Mouse (Mus musculus) cerebellum, adult 18-20 months (tissue): Measurements from ENCODE around the gene Gramd1b.

Experiments
- DNase-seq, 2 experiments: peaks; one replicate each; pipeline ENCODE4 v3.0.0; 2021

Gramd1b gene

DNA sequence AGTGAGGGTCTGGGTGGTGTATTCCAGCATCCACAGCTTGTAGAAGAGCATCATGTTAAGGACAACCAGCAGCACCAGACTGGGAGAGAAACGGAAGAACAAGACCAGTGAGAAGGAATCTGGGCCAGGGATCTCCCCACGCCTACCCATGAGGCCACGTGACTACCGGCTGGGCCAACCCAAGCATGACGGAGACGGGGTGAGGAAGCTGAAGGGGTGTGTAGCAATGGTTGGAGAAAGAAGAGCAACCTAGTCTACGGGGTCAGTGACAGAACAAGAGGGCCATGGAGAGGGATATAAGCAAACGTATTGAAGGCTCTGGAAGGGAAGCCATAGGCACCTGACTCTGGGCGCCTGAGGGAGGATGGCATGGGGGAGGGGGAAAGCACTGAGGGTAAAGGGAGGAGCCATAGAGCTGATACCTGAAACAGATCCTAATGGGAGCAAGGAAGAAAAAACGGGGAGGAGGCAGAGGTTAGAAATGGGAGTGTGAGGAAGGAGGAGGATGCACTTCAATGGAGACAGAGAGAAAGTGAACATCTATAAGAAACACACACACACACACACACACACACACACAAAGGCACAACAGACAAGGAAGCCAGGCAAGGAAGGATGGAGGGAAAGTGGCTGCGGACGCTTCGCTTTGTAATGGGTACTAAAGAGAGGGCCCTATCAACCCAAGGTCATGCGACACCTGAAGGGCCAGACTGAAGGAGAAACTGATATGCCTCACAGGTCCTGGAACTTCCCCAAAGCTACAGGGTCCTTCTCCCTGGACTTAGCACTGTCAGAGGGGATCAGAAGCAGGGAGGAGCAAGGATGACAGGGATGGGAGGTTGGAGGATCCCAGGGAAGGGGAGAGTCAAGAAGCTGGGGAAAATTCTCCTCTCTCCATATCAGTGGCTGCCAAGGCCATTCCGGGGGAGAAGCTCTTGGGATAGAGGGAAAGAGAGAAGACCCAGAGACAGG, 230.9 kb downstream of the Gramd1b start:
- no peak for DNase-seq

DNA sequence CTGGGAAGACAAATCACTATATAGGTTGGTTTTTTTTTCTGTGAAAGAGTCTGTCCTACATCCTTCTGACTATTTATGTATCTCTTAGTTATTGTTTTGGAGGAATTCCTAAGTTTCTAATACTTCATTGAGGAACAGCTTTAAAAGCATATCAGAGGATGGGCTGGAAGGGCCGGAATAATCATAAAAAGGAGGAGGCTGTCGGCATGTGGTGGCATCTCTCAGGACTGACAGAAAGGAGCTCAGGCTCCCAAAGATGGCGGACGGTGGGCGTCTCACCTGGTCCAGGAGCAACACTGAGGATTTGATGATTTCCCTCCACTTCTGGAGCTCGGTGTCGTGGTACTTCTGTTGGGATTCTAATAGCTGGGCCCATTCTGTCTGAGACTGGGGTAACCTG, 231.9 kb downstream of the Gramd1b start:
- no peak for DNase-seq

DNA sequence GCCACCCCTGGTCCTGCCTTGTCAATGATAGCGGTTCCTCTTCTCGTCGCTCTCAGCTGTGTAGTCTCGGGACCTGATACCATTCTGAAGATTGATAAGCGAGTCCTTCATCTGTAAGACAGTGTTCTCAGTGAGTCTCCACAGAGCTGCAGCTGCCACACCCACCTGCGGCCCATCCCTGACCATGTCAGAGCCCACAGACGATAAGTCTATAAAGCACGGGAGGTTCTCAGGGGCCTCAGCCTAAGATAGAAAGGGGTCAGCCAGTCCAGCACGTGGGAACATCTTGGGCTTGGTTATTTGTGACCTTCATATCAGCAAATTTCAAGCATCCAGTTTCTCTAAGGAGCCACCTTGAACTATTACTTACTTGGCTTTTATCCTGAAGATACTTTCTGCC, 233.2 kb downstream of the Gramd1b start:
- no peak for DNase-seq

DNA sequence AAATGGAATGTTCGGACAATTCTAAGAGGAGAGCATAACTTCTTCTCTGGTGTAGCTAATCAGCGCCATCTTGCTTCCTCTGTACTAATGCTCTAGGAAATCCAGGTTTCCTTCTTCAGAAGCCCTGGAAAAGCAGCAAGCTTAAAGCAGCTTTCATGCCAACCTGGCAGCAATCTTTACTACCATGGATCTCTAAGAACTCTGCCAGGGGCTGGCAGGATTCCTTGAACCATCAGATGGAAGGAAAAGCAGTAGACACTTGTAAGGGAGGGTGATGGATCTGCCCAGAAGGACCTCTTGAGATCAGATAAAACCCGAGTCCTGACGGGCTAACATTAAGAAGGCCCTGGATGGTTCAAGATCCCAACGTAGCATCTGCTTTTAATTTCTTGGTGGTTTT, 234.9 kb downstream of the Gramd1b start:
- peak; percentile 64 to 68 for DNase-seq

DNA sequence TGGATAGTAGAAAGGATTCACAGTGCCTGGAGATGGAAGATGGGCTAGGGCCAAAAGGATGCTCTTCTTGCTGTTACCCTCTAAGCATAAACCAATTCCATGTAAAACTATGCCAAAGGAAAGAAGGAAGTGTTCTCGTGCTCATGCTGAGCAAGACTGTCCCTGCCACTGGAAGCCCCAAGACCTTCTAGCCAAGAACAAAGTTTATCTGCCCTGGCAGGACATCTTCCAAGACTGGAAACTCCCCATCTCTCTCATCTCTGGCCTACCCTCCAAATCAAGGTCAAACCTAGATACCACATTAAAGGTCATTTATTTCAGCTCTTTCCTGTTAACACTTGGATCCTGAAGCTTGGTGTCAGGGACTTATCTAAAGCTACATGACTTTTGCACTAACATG, 236.3 kb downstream of the Gramd1b start:
- no peak for DNase-seq

DNA sequence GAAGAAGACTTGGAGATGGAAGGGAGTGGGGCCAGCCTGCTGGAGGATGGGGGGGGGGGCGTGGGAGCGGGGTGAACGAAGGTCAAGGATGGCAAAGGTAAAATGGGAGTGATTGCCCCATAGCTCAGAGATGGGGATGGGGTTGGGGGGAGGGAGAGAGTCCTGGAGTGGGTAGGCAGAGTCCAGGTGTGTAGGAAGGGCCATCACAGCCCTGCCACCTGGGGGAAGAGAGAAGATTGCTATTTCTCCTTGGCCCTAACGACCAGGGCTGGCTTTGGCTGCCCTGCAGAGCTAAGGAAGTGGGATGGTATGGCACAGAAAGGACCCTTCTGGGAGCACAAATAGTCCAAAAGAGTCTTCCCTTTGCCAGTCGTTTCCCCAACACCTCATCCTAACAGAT, 237.0 kb downstream of the Gramd1b start:
- DNase-seq, result no peak

DNA sequence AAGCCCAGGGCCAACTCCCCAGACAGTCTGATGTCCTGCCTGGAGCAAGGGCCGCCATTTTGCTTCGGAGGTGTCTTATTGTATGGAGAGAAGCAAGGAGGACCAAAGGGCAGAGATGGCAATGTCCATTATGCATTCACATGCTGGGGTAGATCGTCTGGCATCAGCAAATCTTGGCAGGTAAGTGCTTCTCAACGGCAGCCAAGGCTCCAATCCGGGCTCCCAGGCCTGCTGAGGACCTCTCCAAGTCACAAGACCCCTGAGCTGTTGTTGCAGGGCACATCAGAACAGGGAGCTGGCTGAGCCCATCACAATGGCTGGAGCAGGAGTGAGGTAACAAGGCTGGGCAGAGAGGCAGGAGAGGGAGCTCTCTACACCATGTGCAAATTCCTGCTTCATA, 237.4 kb downstream of the Gramd1b start:
- no peak for DNase-seq

DNA sequence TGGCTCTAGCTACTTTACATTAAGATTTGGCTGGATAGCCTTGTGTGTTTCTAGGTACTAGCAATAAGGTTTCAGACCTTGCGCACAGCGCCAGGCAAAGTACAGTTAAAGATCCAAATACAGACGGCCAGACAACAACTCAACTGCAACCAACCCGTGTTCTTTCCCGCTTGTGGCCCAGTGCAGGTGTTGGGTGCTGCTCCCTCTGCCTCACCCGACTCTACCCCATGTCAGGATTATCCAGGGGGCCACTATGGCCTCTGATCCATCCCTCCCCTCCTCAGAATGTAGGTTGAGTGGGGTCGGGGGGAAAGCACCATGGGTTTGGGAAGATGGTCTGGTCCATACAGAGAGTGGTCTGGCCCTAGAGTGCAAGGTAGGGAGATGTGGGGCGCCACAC, 237.9 kb downstream of the Gramd1b start:
- DNase-seq, result no peak

DNA sequence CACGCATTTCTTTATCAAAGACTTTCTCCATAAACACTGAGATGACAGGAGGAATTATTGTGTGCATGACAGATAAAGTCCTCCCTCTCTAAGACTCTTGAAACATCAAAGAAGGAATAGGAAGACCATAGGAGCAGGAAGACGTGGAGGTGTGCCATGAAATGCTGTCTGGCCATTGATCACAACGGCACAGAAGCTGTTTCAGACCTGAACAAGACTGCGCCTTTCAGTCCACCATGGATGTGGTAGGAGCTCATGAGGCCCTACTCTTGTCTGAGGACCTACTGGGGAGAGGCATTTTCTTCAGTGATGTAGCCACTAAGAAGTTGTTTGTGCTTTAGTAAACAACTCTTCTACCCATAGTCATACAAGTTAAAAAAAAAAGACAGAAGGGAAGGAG, 238.7 kb downstream of the Gramd1b start:
- DNase-seq, result no peak

DNA sequence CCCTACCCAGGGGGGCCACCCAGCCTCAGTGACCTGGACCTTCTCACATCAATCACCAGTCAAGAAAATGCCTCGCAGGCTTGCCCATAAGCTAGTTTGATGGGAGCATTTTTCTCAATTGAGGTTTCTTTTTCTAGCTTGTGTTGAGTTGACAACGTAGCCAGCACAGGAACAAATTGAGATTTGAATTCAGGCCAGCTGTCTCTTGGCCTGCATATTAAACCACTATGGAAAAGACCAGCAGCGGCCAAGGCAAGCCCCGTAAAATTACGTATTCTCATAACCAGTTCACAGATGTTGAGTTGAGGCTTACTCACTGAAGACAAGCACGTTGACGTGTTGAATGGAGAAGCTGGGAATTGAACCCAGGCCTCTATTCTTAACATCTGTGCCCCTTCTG, 248.2 kb downstream of the Gramd1b start:
- no peak for DNase-seq

DNA sequence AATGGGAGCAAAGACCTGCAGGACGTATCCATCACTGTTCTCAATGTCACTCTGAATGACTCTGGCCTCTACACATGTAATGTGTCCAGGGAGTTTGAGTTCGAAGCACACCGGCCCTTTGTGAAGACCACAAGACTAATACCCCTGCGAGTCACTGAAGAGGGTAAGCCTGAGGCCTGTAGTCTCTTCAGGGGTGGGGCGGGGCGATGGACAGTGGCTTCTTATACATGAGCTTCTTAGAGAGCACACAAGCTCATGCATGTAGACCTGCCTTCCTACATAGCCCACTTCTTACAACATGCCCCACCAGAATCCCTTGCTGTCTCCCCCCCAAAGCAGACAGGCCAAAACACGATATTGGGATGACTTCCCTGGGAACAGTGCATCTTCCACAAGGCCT, 251.7 kb downstream of the Gramd1b start:
- DNase-seq, result no peak

DNA sequence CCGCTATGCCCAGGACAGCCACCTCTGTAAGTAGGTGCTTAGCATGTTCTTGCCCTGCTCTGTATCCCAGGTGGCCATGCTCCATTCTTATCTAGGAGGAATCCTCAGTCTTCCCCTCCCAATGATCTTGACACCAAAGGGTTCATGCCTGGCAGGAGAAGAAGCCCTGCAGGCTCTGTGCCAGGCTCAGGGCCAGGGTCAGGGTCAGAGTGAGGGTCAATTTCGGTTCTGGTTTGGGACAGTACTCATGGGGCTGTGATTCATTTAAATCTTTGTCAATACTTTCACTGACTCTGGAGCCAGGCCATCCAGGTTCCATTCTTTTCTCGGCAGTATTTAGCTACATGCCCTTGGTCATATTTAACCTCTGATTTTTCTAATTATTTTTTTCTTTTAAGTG, 253.5 kb downstream of the Gramd1b start:
- DNase-seq, result no peak

DNA sequence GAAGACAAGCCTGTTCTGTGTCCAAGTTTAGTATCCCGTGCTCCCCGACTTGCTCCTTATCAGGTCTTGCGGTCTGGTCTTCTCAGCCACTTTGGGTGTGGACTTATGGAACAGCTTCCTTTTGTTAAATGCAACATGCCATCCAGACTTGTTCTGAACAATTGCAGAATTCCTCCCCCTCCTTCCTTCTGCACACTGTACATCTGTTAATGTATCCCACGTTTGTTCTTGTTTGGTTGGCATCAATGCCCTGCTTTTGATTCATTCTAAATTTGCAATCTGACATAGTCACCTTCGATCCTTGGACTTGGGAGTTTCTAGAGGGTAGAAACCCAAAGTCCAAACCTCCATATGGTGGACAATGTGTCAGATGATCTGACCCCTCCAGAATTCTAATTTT, 255.3 kb downstream of the Gramd1b start:
- DNase-seq, result no peak

DNA sequence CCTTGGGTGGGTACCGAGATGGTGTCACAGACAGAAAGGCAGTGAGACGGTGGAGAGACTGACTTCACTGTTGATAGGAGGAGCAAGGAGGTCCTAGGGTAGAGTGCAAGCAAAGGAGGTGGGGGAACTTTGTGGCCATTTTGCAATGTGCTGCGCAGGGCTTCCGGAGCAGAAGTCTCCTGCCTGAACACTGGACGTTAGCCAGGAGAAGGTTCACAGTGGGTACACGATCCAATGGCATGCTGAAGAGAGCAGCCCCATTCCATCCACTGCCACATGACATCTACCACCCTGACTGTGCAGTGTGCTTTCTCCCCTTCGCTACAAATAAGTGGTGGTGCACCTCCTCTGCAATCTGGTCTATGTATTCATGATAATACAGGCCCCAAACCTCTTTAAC, 258.4 kb downstream of the Gramd1b start:
- DNase-seq, result no peak

DNA sequence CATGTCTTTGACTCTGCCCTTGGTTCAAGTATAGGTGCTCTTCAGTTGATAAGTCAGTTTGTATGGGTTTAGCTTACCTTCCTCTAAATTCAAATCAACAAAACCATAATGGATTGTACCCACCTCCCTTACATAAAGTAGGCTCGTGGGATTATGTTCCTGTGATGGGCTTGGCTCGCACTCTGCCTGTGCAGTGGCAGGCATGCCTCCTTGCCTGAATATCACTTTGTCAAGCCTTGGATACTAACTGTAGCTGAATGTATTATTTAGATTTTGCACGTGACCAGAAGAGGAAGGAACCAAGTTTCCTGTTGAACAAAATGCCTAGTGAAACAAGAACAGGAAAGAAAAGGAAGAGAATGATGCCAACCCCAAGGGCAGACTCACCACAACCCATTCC, 260.1 kb downstream of the Gramd1b start:
- DNase-seq, result no peak

DNA sequence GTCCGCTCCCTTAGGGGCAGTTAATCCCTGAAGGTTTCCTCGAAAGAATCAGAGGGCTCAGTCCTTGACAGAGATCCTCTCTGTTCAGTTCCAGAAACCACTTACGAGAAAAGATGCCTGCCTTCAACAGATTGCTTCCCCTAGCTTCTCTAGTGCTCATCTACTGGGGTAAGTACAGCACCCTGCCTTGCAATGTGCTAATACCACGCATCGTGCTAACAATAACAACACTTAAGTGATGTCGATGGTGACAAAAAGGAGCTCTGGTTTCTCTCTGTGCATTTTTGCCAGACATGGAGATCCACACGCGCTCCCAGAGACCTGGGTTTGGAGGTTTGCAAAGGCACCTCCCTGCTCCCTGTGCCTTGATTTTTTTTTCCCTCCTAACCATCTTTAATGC, 261.3 kb downstream of the Gramd1b start:
- no peak for DNase-seq

DNA sequence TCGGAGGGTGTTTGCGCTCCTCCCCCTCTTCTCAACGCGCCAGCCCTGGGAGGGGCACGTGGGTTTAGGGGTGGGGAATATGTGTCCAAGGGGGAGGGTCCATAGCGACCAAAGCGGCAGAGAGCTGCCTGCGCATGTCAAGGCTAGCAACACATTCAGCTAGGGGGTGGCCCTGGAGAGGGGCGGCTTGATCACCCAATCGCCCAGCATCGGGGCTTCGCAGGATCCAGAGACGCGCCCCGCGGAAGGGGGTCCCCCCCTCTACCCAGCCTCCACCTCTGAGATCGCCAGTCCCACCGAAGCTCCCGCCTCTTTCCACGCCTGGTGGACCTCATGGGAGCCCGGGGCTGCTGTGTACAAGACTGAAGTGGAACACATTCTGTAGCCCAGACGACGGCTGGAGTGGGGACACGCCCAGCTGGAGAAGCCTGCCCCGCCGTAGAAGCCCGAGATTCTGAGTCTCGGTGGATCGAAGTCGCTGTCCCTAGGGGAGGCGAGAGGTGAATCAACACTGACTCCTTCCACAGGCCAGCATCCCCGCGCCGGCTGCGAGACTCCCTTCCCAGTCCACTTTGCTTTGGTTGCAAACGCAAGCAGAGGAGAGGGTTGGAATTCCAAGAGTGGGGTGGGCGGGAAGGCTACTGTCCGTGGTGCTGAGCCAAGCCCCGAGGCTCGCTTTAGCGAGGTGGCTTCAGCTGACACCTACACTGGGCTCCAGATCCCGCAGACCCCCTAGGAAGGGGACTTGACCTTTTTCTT, 261.9 kb downstream of the Gramd1b start, which contains the start of gene Scn3b:
TSS of gene Scn3b (plus strand) at position 115 of the 759 bp plus-strand sequence.
- peak in 1 of 2 experiments; percentile 11 for DNase-seq

DNA sequence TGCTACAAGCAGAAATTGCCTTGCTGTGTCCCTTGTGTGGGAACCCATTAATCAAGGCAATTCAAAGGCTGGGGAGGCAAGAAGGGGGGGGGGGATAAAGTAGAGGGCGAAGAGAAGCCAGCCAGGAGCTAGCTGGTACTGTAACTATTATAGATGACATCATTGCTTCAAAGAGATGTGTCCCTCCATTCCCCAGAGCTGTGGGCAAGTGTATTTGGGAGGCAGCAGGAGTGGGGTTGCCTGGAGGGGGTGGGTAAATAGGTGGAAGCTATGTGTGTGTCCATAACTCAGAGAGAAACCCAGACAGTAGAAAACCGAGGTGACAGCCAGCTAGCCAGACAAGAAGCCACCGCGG, 262.5 kb downstream of the Gramd1b start:
- no peak for DNase-seq

DNA sequence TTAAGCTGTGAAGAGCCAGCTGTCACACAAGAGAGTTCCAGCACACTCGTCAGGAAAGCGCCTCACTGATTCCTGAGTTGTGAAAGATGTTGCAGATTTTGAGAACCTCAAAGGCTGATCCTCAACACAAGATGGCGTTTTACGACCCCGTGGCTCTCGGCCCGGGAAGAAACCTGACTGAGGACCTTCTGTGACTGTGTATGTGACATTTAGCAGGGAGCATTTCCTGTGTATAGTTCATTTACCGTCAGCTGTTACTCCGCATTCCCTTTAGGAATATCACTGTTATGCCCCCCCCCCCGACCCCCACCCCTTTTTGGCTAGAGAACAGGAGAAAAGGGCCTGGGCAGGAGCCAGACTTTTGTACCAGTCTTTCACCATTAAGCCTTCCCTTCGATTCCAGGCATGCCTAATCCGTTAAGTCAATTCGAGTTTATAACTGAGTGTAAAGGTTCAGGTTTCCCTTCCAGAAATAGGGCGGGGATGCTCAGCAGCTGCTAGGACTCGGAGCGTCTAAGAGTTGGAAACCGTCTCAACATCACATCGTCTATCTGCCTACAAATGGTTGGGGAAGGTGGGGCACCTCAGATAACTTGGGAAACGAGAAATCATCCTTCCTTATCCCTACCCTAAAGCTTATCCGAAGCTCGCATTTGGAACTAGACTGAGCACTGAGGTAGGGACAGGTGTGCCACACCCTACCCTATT, 263.0 kb downstream of the Gramd1b start:
- no peak for DNase-seq

DNA sequence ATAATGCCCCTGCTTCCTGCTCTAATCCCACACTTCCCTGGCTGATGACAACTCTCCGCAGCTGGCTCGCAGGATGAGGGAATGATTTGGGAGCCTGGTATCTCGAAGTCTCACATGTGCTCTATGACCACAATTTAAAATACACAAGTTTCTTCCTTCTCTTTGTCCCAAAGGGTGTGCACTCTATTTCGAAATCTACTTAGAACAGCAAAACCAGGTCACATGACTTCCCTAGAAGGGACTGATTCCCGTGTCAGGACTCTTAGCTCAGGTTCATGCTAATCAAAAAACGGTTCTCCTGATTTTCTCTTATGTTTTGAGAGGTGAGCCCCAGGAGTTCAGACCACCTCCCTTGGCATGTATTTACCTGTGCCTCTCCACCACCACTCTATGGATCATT, 267.3 kb downstream of the Gramd1b start:
- no peak for DNase-seq

DNA sequence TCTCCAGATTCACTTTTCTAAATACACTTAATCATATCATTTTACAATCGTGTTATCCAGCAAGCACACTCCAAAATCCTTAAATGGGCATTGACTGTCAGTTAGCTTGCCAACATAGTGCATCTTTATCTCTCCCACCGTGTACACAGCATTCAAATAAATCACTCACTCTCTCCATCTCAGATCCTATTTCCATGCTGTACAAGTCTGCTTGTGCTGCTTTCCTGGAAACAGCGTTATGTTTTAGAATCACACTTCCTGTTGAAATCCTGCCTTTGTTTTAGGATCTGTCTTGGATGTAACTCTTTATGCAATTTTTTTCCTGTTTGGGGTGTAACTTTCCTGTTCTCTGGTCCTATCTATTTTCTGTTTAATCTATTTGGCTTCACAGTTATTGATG, 278.7 kb downstream of the Gramd1b start:
- no peak for DNase-seq

DNA sequence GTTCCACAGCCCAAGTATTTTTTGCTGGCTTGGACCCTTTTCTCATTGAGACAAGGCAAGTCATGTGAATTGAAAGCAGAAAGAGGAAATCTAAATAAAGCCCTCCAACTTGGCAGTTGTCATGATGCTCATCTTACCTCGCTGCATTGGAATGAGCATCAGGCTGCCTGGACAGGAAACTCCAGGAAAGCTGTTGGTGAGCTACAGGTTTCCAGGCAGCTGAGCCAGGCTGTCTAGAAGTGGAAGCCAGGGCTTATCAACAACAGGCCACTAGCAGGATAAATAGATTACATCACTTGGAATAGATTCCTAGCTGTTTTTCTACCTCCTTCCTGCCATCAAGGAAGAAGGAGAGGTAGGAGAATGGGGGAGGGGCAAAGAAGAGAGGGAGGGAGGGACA, 282.1 kb downstream of the Gramd1b start:
- no peak for DNase-seq

DNA sequence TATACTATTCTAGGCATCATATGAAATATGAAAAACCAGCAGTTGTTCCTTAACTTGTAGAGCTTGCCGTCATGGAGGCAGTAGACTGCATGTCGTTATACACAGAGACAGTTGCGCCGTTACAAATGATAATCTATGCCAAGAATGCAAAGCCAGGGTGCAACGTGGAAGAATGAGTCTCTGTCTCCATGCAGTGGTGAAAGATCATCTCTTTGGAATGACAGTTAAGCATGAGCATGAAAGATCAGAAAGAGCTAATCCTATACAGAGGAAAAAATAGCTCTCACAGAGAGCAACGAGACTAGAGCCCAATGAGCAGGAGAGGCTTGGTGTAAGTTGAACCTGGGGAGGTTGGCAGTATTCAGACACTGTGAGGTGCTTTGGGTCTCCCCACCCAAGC, 284.5 kb downstream of the Gramd1b start:
- no peak for DNase-seq
